Mouse (Mus musculus) myocyte (in vitro differentiated cells): Measurements from ENCODE around the gene Nhsl1. TPM values are rescaled to one million over a fixed set of nuclear protein-coding genes. Genes with fewer than 3 reads are reported as not detected.

ENCODE experiments used
- H3K27me3 ChIP-seq: one replicate; pipeline ENCODE4 v1.6.1; 2011; ENCODE audit not compliant: control insufficient read depth, insufficient read depth, insufficient read length
- H3K36me3 ChIP-seq: one replicate; pipeline ENCODE4 v1.6.1; 2011; ENCODE audit not compliant: control insufficient read depth, insufficient read depth
- H3K4me2 ChIP-seq: one replicate; pipeline ENCODE4 v1.6.1; 2011; ENCODE audit warnings: low read depth, control low read depth
- H3K4me3 ChIP-seq: one replicate; pipeline ENCODE4 v1.5.1; 2011; ENCODE audit warnings: mild to moderate bottlenecking, control low read depth, moderate library complexity
- H3K79me2 ChIP-seq: one replicate; pipeline ENCODE4 v1.6.1; 2011; ENCODE audit not compliant: control insufficient read depth, insufficient read depth
- H3ac ChIP-seq: one replicate; pipeline ENCODE4 v1.6.1; 2011; ENCODE audit not compliant: control insufficient read depth, insufficient read length
- CEBPB ChIP-seq: IDR thresholded peaks from 2 replicates; pipeline ENCODE4 v1.6.1; 2011; ENCODE audit warnings: mild to moderate bottlenecking, moderate library complexity; ENCODE audit not compliant: poor library complexity, insufficient read depth, severe bottlenecking
- E2F4 ChIP-seq: IDR thresholded peaks from one replicate; pipeline ENCODE4 v1.6.1; 2011; ENCODE audit warnings: mild to moderate bottlenecking, control low read depth, moderate library complexity; ENCODE audit not compliant: insufficient read depth
- MAX ChIP-seq: IDR thresholded peaks from one replicate; pipeline ENCODE4 v1.6.1; 2011; ENCODE audit warnings: low read depth, mild to moderate bottlenecking, control low read depth
- MYOD1 ChIP-seq, 3 experiments: IDR thresholded peaks; one replicate each; pipeline ENCODE4 v1.6.1; 2011; ENCODE audit warnings: control low read depth in 2 of 3, low read depth in 2 of 3, mild to moderate bottlenecking in 2 of 3, moderate library complexity in 1 of 3; ENCODE audit not compliant: insufficient read length in 2 of 3, control insufficient read depth in 1 of 3
- MYOG ChIP-seq, 3 experiments: IDR thresholded peaks; one replicate each; pipeline ENCODE4 v1.6.1; 2011; ENCODE audit warnings: control low read depth in 2 of 3, low read depth in 2 of 3, mild to moderate bottlenecking in 2 of 3; ENCODE audit not compliant: insufficient read length in 2 of 3, control insufficient read depth in 1 of 3, insufficient read depth in 1 of 3
- POLR2A ChIP-seq: IDR thresholded peaks from one replicate; pipeline ENCODE4 v1.6.1; 2011; ENCODE audit warnings: low read depth, mild to moderate bottlenecking, control low read depth, moderate library complexity; ENCODE audit not compliant: insufficient read length
- POLR2AphosphoS2 ChIP-seq: IDR thresholded peaks from one replicate; pipeline ENCODE4 v1.6.1; 2011; ENCODE audit warnings: low read depth, control low read depth; ENCODE audit not compliant: insufficient read length
- REST ChIP-seq: IDR thresholded peaks from one replicate; pipeline ENCODE4 v1.6.1; 2011; ENCODE audit warnings: mild to moderate bottlenecking, control low read depth, moderate library complexity; ENCODE audit not compliant: insufficient read depth, insufficient read length
- SRF ChIP-seq: IDR thresholded peaks from one replicate; pipeline ENCODE4 v1.6.1; 2011; ENCODE audit warnings: low read depth; ENCODE audit not compliant: control insufficient read depth, insufficient read length
- TCF12 ChIP-seq: IDR thresholded peaks from one replicate; pipeline ENCODE4 v1.6.1; 2011; ENCODE audit warnings: mild to moderate bottlenecking, control low read depth; ENCODE audit not compliant: poor library complexity, insufficient read depth, severe bottlenecking
- TCF3 ChIP-seq: IDR thresholded peaks from one replicate; pipeline ENCODE4 v1.6.1; 2011; ENCODE audit warnings: low read depth, control low read depth; ENCODE audit not compliant: insufficient read length
- USF1 ChIP-seq: IDR thresholded peaks from one replicate; pipeline ENCODE4 v1.6.1; 2011; ENCODE audit warnings: low read depth, mild to moderate bottlenecking, control low read depth, moderate library complexity
- polyA plus RNA-seq: library from polyadenylated mRNA; unstranded; fragments of >200 nt; fragmentation: generic; extraction: Trizol; gene quantifications from one replicate; pipeline ENCODE4 v1.2.1, GENCODE M21; 2012; ENCODE audit warnings: missing spikeins

Gene Nhsl1
- polyA plus RNA-seq, 1 experiment = 5.4 TPM

- H3K4me2 ChIP-seq = no peak overlapping the region
- H3ac ChIP-seq = no peak overlapping the region
- no peak overlapping the region for H3K4me3 ChIP-seq
- TF ChIP-seq MYOD1 (IDR thresholded peaks at IDR 0.05; ENCODE audit: control insufficient read depth in 1 of 3, insufficient read length in 2 of 3, low read depth in 2 of 3) (no peak), POLR2A (no peak), POLR2AphosphoS2 (no peak)
- H3K79me2 ChIP-seq = peaks cover 45% of the 10 kb centered on the region
- no peaks in the 10 kb centered on the region for H3K27me3 ChIP-seq
- no peaks in the 10 kb centered on the region for H3K36me3 ChIP-seq
Observed at GRCm38 (mm10) chr10:18463071-18463841, 144.5 kb downstream of the Nhsl1 start.

GRCm38 (mm10) chr10:18468396-18468795 lies 149.6 kb downstream of the Nhsl1 start:
- H3K27me3 ChIP-seq = no peaks in the 10 kb centered on the region
- TF ChIP-seq SRF (no peak), POLR2A (no peak), MAX (no peak)
- H3K36me3 ChIP-seq = no peaks in the 10 kb centered on the region
- no peak overlapping the region for H3K4me3 ChIP-seq
- H3K79me2 ChIP-seq = peaks cover 28% of the 10 kb centered on the region
- no peak overlapping the region for H3K4me2 ChIP-seq
- no peak overlapping the region for H3ac ChIP-seq

GRCm38 (mm10) chr10:18469279-18470135 lies 150.7 kb downstream of the Nhsl1 start:
- peaks cover 25% of the 10 kb centered on the region for H3K79me2 ChIP-seq
- no peaks in the 10 kb centered on the region for H3K27me3 ChIP-seq
- H3K4me2 ChIP-seq = no peak overlapping the region
- no peaks in the 10 kb centered on the region for H3K36me3 ChIP-seq
- TF ChIP-seq REST = no peak
- TF ChIP-seq USF1 = no peak
- no peak for TF ChIP-seq MAX
- TF ChIP-seq E2F4 = no peak
- no peak for TF ChIP-seq MYOD1 (IDR thresholded peaks at IDR 0.05; ENCODE audit: control insufficient read depth in 1 of 3, insufficient read length in 2 of 3, low read depth in 2 of 3)
- no peak for TF ChIP-seq CEBPB
- no peak for TF ChIP-seq TCF3
- no peak for TF ChIP-seq SRF
- no peak for TF ChIP-seq TCF12
- no peak overlapping the region for H3K4me3 ChIP-seq
- no peak overlapping the region for H3ac ChIP-seq

GRCm38 (mm10) chr10:18470351-18471060 lies 151.7 kb downstream of the Nhsl1 start:
- Histone ChIP-seq H3ac (no peak overlapping the region), H3K36me3 (no peaks in the 10 kb centered on the region), H3K79me2 (peaks cover 25% of the 10 kb centered on the region), H3K4me3 (no peak overlapping the region), H3K27me3 (no peaks in the 10 kb centered on the region), H3K4me2 (no peak overlapping the region)
- TF ChIP-seq CEBPB (no peak), SRF (no peak), POLR2AphosphoS2 (no peak), POLR2A (no peak), TCF3 (no peak), TCF12 (no peak), USF1 (no peak), E2F4 (no peak), MYOG (IDR thresholded peaks at IDR 0.05; ENCODE audit: control insufficient read depth in 1 of 3, insufficient read depth in 1 of 3, insufficient read length in 2 of 3, low read depth in 2 of 3) (no peak), MAX (no peak), MYOD1 (IDR thresholded peaks at IDR 0.05; ENCODE audit: control insufficient read depth in 1 of 3, insufficient read length in 2 of 3, low read depth in 2 of 3) (no peak), REST (no peak)

GRCm38 (mm10) chr10:18471648-18472047 lies 152.9 kb downstream of the Nhsl1 start:
- no peak for TF ChIP-seq MYOD1 (IDR thresholded peaks at IDR 0.05; ENCODE audit: control insufficient read depth in 1 of 3, insufficient read length in 2 of 3, low read depth in 2 of 3)
- peak; percentile 42; the same call in 1 of the 2 replicates for TF ChIP-seq CEBPB
- H3K36me3 ChIP-seq = no peaks in the 10 kb centered on the region
- peak overlapping the region; percentile 15 for H3K4me2 ChIP-seq
- no peak overlapping the region for H3K4me3 ChIP-seq
- H3ac ChIP-seq = no peak overlapping the region
- no peaks in the 10 kb centered on the region for H3K27me3 ChIP-seq
- peaks cover 18% of the 10 kb centered on the region for H3K79me2 ChIP-seq
